Mouse (Mus musculus): ENCODE results near the gene Elp5.
"Not testable (repeated sequence)": the region's sequence is repeated elsewhere in the genome, so short reads cannot be mapped to it uniquely, and the experiment has no call there.

Gene Elp5

DNA sequence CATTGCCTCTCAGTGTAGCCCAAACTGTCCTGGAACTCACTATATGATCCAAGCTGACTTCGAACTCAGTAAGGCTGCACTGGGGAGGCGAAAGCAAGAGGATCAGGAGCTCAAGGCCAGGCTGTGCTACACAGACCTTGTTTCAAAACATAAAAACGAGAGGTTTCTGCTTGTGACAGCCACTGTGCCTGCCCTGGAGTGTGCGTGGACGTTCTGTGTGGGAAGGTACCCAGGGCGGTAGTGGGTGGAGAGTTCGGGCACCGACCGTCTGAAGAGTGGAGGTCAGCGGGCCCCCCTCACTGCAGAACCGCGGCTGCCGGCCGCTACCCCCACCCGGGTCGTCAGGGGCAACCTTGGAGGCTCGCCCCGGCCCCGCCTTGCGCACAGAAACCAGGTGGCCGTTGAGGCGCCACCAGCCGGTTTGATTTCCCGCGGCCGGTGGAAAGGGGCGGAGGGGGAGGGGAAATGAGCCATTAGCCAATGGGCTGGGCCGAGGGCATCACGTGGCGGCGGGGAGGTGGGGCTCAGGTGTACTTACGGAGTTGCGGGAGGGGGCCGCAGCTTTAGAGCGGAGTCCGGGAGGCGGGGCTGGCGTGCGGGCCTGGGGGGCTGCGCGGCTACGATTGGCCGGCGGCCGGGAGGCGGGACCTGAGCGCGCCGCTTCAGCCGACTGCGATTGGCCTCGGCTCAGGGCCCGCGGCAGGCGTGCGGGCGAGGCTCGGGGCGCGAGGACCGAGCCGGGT, 47.0 kb downstream of the Elp5 start, which contains the start of gene Ybx2:
TSS of gene Ybx2 (plus strand) at position 660 of the 743 bp plus-strand sequence.
- no peak for DNase-seq (ENCODE audit: extremely low read depth, low read depth)

DNA sequence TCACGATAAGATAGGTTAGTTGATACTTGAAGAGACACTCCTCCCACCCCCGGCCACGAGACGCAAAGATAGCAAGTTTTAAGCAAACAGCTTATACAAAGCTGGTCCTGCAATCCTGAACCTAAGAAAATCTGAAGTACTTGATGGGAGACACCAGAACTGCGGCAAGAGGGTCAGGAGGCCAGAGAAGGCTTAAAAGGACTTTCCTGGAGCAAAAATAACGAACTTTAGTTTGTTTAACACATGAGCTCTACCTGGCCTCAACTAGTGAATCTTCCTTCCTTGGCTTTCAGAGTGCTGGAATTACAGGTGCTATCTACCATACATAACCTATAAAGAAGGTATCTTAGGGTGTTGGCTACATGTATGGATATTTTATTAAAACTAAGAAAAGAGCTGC, 47.6 kb downstream of the Elp5 start:
- DNase-seq (ENCODE audit: extremely low read depth, low read depth): no peak

DNA sequence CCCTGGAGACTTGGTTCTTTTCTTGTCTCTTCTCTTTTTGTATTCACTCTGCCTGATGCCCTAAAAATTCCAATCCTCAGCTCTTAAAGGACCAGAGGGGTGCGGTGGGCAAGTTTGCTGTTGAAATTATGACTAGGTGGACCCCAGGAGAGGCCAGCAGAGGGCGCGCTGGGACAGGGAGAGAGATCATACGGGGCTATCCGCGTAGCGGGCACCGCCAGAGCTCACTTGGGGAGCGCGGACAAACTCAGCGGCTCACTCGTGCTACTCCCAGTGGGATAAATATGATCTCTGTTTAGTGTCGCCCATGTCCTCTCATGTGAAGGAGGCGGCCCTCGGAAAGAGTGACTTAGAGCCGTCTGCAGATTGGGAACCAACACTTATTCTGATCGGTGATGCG, 48.1 kb downstream of the Elp5 start:
- DNase-seq (ENCODE audit: extremely low read depth, low read depth): peak; percentile 74

DNA sequence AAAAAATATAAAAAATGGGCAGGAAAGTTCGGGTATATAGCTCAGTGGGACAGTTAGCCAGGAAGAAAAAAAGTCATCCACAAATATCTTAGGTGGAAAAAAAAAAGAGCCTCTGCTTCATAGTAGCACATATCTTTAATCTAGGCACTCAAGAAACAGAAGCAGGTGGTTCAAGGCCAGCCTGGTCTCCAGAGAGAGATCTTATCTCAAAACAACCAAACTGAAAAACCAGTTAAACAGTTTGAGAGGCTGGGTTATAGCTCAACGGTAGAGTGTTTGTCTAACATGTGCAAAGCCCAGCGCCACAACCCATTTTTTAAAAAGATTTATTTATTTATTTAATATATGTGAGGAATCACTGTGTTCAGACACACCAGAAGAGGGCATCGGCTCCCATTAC, 49.3 kb downstream of the Elp5 start:
- DNase-seq (ENCODE audit: extremely low read depth, low read depth): no peak

DNA sequence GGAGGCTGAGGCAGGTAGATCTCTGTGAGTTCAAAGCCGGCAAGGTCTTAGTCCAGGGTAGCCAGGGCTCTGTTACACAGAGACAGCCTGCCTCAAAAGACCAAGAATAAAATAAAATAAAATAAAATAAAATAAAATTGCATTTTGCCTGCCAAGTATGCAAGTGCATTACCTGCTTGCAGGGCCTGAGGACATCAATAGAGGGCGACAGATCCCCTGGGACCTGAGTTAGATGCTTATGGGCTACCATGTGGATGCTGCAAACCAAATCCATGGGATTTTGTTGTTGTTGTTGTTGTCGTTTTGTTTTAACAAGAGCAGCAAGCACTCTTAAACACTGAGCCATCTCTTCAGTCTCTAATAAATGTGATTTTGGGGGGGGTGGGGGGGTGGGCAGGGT, 50.1 kb downstream of the Elp5 start:
- DNase-seq (ENCODE audit: extremely low read depth, low read depth): no peak

DNA sequence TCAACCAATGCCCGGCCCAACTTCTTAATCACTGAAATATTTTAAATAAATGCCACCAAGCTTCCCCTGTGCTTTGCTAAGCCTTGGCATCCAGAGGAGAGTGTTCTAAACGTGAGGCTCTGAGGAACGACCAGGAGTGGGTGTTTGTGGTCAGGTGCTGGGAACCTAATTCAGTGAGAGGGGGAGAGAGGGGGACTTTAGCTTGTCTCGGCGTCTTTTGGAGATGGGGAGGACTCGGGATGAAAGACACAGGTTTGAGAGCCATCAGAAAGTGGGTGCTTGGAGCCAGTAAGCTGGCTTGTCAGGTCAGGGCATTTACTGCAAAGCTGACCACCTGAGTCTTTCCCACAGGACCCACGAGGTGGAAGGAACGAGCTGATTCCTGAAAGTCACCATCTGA, 50.5 kb downstream of the Elp5 start:
- DNase-seq (ENCODE audit: extremely low read depth, low read depth): no peak

DNA sequence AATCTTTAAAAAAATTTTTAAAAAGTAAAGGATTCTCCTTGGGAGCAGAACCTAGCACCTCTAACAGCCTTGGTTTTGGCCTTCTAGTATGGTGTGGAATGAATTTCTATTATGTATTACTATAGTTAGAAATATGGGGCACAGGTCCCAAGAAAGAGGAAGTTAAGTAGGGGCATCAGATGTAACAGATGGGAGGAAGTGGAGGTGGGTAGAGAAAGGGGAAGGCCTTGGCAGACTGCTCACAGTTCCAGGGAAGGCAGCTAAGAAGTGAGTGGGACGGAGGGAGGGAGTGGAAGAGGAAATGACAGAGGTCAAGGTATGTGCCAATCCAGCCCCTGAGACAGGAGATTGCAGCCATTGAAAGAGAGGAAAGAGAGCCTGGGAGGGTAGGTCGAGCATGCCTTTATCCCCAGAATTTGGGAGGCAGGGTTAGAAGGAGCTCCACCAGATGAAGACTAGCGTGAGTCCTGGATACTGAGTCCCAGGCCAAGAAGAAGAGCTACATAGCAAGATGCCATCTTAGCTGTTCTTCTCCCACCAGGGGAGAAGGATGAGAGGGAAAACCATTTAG, 51.3 kb downstream of the Elp5 start:
- DNase-seq (ENCODE audit: extremely low read depth, low read depth): peak; percentile 98

DNA sequence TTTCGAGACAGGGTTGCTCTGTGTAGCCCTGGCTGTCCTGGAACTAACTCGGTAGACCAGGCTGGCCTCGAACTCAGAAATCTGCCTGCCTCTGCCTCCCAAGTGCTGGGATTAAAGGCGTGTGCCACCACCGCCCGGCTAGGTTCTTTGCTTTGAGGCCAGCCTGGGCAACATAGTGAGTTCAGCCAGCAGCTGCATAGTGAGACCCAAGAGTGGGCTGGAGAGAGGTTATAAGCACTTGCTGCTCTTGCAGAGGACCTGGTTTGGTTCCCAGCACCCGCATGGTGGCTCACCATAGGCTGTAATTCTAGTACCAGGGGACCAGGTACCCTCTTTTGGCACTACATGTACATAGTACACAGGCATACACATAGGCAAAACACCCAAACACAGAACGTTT, 52.1 kb downstream of the Elp5 start:
- DNase-seq (ENCODE audit: extremely low read depth, low read depth): not testable (repeated sequence)

DNA sequence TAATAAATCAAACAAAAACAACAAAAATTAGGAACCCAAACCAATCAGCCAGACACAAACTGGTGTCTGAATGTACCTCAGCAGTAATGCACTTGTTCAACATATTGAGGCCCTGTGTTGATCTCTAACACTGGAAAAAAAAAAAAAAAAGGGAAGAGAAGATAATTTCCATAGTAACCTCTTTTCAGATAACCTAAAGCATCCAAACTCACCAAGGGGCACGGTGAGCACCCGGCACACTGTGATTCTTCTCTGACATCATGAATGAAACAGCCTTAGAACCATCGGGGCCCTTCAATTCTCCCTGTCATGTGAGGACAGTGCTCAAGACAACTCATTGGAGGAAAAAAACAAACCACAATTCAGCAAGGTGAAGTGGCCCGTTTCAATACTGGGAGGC, 52.6 kb downstream of the Elp5 start:
- no peak for DNase-seq (ENCODE audit: extremely low read depth, low read depth)

DNA sequence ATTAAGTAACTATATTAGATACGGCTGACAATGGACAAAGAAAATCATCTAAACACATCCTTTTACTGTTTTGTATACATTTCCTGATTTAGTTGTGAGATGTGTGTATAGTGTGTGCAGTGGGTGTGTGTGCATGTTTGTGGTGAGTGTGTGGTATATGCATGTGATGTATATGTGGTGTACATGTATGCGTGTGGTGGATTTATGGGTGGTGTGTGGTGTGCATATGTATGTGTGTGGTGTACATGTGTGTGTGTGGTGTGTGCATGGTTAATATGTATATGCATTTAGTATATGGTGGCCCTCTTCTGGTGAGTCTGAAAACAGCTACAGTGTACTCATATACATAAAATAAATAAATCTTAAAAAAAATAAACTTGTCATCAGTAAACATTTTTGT, 54.8 kb downstream of the Elp5 start:
- DNase-seq (ENCODE audit: extremely low read depth, low read depth): no peak

DNA sequence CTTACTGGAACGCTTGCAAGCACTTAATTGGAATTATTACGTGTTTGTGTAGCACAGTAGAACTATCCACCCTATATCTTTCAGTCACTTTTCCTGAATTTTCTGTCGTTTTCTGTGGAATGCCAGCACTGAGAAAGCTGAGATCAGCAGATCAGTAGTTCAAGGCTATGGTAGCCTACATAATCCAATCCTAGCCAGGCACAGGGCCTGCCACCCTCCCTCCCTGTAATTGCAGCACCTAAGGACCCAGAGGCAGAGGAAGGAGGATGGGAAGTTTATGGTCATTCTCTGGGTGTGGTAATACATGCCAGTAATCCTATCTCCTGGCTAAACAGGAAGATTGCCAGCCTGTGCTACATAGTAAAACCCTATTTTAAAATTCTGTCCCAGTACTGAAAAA, 59.5 kb downstream of the Elp5 start:
- no peak for DNase-seq (ENCODE audit: extremely low read depth, low read depth)

DNA sequence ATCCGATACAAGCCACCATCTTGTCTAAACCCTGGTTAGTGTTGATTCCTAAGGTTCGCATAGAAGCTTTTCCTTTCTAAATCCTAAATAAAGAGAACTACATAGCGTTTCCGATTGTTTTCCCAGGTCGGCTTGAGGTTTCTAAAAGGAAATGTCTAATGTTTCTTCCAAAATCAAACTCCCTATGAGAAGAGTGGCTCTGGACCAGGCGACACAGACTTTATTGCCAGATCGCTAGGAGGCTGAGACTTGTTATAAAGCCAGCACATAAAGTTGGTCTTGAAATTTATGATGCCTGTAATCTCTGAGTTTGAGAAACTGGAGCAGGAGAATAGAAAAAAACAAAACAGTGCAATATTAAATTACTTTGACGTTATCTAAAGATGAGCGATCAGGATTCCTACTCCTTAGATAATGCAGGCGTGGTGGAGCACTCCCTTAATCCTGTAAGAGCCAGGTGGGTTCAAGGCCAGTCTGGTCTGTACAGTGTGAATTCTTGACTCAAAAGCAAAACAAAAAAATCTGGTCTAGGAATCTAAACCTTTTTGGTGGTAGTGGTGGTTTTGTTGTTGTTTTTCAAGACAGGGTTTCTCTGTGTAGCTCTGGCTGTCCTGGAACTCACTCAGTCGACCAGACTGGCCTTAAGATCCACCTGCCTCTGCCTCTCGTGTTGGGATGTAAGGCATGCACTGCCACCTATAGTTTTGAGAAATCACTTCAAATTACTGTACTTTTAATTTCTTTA, 60.1 kb downstream of the Elp5 start:
- no peak for DNase-seq (ENCODE audit: extremely low read depth, low read depth)

DNA sequence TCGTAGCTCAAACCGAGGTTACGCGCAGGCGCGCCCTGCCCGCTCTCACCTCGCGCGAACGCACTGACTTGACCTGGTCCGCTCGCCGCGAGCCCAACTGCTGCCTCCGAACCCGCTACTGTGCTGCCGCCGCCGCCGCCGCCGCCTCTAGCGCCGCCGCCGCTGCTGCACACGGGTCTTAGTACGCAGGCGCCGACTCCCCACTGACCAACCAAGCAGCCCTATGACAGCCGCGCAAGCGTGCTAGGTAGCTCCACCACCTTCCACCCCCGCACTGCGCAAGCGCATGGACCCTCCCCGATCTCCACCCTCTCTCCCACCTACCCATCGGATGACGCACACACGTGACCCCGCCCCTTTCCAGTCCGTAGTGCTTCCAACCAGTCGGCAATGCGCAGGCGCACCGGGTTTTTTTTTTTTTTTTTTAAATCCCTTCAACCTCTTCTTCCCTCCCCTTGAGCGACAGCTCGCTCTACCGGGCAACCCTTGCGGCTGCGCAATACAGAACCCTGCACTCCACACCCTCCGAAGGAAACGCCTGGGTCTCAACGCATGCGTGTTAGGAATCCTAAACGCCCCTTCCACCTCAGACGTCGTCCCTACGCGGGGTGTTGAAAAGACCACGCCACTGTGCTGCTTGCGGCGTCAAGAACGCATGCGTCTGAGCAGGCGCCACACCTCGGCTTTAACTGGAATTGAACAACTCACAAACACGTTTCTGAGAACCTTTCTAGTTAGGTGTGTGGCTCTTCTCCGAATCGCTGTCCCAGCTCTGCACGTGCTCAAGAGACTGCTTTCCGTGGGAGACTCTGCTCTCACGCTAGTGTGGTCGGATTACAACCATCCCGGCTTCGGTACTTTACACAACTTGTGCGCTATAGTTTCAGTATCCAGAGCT, 61.0 kb downstream of the Elp5 start, which contains the start of gene Eif5a:
TSS of gene Eif5a (minus strand) at position 845 of the 898 bp plus-strand sequence.
- peak; percentile 99 for DNase-seq (ENCODE audit: extremely low read depth, low read depth)

DNA sequence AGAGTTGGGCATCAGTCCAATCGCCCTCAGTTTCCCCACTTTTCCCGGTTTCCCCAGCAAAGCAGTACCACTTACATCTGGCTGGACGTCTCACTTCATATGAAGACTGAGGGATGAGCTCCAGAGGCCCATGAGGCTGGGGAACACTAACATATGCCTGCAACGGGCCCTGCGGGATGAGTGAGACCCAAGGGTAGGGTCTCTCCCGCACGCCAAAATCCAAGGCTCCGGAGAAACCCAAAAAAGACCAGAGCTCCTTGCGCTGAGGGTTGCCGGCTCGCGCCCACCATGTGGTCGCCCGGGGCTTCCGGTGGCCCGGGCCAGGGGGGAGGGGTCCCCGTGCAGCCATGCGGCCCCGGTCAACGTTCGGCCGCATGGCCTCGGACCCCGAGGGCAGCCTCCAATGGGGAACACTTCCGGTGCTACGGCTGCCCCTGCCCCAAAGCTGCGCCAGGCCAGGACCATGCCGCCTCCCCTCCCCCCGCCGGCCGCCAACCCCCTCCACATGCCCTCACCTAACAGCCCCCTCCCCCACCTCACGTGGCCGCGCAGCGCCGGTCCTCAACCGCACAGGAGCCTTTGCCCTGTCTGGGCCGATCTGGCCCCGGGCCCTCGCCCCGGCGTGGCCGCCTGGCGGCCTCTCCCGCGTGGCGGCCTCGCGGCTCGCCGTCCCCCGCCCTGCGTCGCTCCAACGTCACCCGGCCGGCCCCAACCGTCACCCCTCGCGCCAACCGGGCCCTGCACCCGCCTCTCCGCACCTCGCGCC, 61.9 kb downstream of the Elp5 start:
- DNase-seq (ENCODE audit: extremely low read depth, low read depth): no peak

DNA sequence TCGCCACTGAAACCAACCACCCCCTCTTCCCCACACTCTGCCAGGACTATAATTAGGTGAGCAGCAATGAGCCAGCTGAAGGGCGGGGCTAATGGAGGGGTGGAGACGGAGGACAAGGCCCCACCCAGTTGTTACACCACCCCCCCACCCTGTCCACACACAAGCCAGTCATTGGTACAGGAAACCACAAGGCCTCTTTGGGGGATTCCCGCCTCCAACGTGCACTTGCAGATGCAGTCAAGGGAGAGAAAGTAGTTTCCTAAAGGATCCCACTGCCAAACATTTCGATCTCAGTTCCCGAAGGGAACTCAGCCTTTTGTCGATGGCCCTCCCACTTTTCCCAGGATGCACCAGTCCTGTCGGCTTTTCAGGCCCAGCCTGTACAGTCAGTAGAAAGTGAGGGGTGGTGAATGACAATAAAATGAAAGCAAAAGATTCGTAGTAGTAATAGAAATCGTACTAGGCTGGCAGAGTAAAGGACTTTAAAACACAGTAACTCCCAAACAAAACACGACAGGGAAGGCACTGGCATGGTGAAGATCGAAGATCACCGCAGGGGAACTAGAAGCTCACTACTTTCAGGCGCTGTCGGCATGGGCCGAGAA, 62.6 kb downstream of the Elp5 start:
- peak; percentile 87 for DNase-seq (ENCODE audit: extremely low read depth, low read depth)

DNA sequence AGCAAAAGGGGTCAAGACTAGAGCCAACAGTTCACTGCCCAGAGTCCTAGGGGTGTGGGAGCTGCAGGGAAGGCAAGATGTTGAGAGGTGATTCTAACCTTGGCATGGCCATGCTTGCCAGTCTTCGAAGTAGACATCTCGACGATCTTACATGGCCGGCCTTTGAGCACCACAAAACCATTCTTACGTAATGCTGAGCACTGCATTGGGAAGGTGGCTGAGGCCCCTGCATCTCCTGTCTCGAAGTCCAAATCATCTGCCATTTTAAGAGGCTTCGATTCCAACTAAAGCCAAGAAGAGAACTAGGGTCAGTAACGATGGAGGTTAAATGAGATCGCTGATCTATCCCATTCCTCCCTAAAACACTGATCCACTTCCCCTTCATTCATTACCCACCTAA, 63.3 kb downstream of the Elp5 start:
- no peak for DNase-seq (ENCODE audit: extremely low read depth, low read depth)

All from MEL-GATA-1-ER (cell line).